Mouse (Mus musculus): ENCODE results near the gene Tom1l2. TPM values are rescaled to one million over a fixed set of nuclear protein-coding genes. Genes with fewer than 3 reads are reported as not detected.

Gene Tom1l2
- polyA plus RNA-seq, 1 experiment = 1.0 TPM

DNA sequence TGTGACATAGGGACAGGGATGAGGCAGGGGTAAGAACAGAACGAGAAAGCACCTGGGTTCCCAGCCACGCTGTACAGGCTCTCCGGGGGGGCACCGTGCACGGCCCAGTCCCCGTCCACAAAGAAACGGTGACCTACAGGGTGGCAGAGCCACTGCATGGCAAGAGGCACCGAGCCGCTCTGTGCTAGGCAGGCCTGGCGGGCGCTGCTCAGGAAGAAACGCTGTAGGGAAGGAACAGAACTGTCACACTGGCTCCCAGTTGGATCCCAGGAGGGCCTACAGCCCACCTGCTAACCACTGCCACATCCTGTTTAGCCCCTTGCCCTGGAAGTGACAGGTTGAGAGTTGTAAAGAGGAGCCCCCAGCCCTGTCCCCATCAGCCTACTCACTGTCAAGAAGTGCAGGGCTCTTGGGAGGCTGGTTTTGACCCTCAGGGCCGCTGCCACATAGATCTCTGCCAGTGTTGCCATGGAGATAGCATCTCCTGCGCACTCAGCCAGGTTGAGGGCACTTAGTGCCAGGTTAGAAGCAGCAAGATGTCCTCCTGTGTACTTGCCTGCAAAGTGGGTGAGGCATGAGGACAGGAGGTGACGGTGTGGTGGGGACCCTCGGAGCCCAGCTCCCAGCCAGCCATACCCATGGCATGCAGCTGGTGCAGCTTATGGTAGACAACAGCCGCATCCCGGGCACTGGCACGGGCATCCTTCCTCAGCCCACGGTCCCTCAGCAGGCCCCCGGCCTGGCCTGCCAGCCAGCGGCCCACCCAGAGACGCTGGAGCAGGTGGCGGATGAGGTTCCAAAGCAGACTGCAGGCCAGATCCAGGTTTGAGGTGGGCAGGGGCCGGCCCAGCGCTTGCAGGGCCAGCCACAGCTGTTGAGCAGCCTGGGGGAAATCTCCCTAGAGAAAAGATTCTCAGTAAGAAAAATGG lies 149.7 kb downstream of the Tom1l2 start:
- no peak overlapping the region for H3K4me3 ChIP-seq (replicated peaks)
- H3K27me3 ChIP-seq (ENCODE audit: control insufficient read depth) = no peaks in the 10 kb centered on the region
- H3K4me1 ChIP-seq (ENCODE audit: control insufficient read depth) = peaks cover 43% of the 10 kb centered on the region
- H3K36me3 ChIP-seq (ENCODE audit: control insufficient read depth) = peaks cover 99% of the 10 kb centered on the region
- H3K9me3 ChIP-seq (ENCODE audit: control insufficient read depth, low read length) = no peaks in the 10 kb centered on the region
- TF ChIP-seq GATA1 (IDR thresholded peaks at IDR 0.05; ENCODE audit: low read length) (no peak), TAL1 (IDR thresholded peaks at IDR 0.05; ENCODE audit: low read length) (no peak)

GRCm38 (mm10) chr11:60200384-60200783 lies 152.3 kb downstream of the Tom1l2 start:
- Histone ChIP-seq H3K36me3 (ENCODE audit: control insufficient read depth) (peaks cover 92% of the 10 kb centered on the region), H3K4me3 (replicated peaks) (no peak overlapping the region), H3K4me1 (ENCODE audit: control insufficient read depth) (peaks cover 19% of the 10 kb centered on the region), H3K27me3 (ENCODE audit: control insufficient read depth) (no peaks in the 10 kb centered on the region), H3K9me3 (ENCODE audit: control insufficient read depth, low read length) (no peaks in the 10 kb centered on the region; the same call in 1 of the 2 replicates)
- no peak for TF ChIP-seq TAL1 (IDR thresholded peaks at IDR 0.05; ENCODE audit: low read length)
- no peak for TF ChIP-seq GATA1 (IDR thresholded peaks at IDR 0.05; ENCODE audit: low read length)

DNA sequence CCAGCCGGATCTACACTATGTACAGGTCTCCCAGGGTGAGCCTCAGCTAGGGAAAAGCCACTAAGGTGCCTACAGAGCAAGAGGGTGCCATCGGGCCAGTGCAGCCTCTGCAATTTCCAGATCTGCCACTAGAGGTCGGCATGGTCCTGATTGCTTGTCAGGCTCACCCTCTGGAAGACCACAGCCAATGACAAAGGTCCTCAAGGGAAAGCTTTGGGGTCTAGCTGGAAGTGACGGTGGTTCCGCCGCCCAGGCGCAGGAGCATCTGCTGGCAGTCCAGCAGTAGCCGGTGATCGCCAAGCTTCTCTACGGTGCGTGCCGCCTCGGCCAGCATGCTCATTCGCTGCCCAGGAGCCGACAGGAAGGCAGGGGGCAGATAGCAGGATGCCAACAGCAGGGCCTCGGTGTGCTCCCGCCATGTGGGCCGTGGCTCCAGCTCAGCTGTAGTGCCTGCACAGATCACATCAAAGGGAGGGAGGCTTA lies 153.0 kb downstream of the Tom1l2 start:
- Histone ChIP-seq H3K9me3 (ENCODE audit: control insufficient read depth, low read length) (peaks cover 5% of the 10 kb centered on the region), H3K27me3 (ENCODE audit: control insufficient read depth) (no peaks in the 10 kb centered on the region), H3K4me3 (replicated peaks) (no peak overlapping the region), H3K4me1 (ENCODE audit: control insufficient read depth) (peaks cover 19% of the 10 kb centered on the region), H3K36me3 (ENCODE audit: control insufficient read depth) (peaks cover 90% of the 10 kb centered on the region)
- TF ChIP-seq GATA1 (IDR thresholded peaks at IDR 0.05; ENCODE audit: low read length) = no peak
- no peak for TF ChIP-seq TAL1 (IDR thresholded peaks at IDR 0.05; ENCODE audit: low read length)

- Histone ChIP-seq H3K9me3 (ENCODE audit: control insufficient read depth, low read length) (peaks cover 9% of the 10 kb centered on the region), H3K4me3 (replicated peaks) (no peak overlapping the region), H3K27me3 (ENCODE audit: control insufficient read depth) (no peaks in the 10 kb centered on the region), H3K4me1 (ENCODE audit: control insufficient read depth) (peaks cover 14% of the 10 kb centered on the region), H3K36me3 (ENCODE audit: control insufficient read depth) (peaks cover 85% of the 10 kb centered on the region)
- TF ChIP-seq TAL1 (IDR thresholded peaks at IDR 0.05; ENCODE audit: low read length) (no peak), GATA1 (IDR thresholded peaks at IDR 0.05; ENCODE audit: low read length) (no peak)
Observed at GRCm38 (mm10) chr11:60198651-60199050, 154.1 kb downstream of the Tom1l2 start.

DNA sequence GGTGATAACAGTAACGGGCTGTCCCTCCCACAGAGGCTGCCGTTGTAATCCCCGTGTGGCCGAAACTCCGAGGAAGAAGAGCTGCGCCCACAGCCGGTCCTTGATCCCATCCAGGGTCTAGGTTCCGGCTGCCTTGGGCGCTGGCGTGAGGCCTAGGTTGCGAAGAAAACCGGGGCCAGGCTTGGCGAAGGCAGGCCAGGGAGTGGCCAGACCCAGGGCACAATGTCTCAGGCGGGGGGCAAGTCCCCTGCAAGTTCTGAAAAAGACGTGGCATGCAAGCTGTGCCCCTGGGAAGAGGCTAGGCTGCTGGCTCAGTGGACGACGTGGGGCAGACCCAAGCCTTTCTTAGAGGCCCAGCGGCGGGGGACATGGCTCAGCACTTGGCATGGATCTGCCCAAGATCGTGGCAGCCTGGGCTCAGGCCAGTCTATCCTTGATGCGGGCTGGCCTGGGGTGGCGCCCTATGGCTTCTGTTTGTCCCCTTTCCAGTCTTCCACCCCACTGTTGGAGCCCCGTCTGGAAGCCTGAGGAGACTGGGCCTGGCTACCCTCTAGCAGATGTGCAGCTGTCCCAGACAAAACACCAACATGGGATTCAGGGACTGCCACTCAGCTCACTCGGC lies 154.6 kb downstream of the Tom1l2 start:
- H3K27me3 ChIP-seq (ENCODE audit: control insufficient read depth) = no peaks in the 10 kb centered on the region
- TF ChIP-seq TAL1 (IDR thresholded peaks at IDR 0.05; ENCODE audit: low read length) (no peak), GATA1 (IDR thresholded peaks at IDR 0.05; ENCODE audit: low read length) (no peak)
- H3K4me1 ChIP-seq (ENCODE audit: control insufficient read depth) = peaks cover 15% of the 10 kb centered on the region
- H3K9me3 ChIP-seq (ENCODE audit: control insufficient read depth, low read length) = peaks cover 9% of the 10 kb centered on the region
- H3K36me3 ChIP-seq (ENCODE audit: control insufficient read depth) = peaks cover 81% of the 10 kb centered on the region
- no peak overlapping the region for H3K4me3 ChIP-seq (replicated peaks)

DNA sequence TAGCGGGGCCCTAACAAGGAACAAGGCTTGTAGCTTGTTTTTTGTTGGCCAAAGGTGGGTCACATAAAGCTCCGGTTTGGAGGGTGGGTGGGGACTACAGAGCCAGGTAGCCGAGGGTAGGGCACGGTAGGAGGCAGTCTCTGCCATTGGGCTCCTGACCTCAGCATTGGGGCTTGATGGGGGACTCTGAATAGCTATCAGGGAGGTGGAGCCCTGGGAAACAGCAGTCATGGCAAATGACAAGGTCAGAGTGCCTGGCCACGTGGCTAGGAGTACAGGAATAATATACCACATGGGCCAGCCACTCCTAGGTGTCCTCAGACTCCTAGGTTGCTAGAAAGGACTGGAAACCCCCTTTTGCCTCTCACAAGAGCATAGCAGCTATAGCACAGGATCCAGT lies 156.4 kb downstream of the Tom1l2 start:
- Histone ChIP-seq H3K4me1 (ENCODE audit: control insufficient read depth) (peaks cover 15% of the 10 kb centered on the region), H3K27me3 (ENCODE audit: control insufficient read depth) (no peaks in the 10 kb centered on the region), H3K9me3 (ENCODE audit: control insufficient read depth, low read length) (peaks cover 9% of the 10 kb centered on the region), H3K36me3 (ENCODE audit: control insufficient read depth) (peaks cover 67% of the 10 kb centered on the region), H3K4me3 (replicated peaks) (no peak overlapping the region)
- TF ChIP-seq TAL1 (IDR thresholded peaks at IDR 0.05; ENCODE audit: low read length) = no peak
- no peak for TF ChIP-seq GATA1 (IDR thresholded peaks at IDR 0.05; ENCODE audit: low read length)

GRCm38 (mm10) chr11:60195108-60195507 lies 157.6 kb downstream of the Tom1l2 start:
- Histone ChIP-seq H3K9me3 (ENCODE audit: control insufficient read depth, low read length) (peaks cover 9% of the 10 kb centered on the region), H3K27me3 (ENCODE audit: control insufficient read depth) (no peaks in the 10 kb centered on the region), H3K4me1 (ENCODE audit: control insufficient read depth) (peaks cover 10% of the 10 kb centered on the region), H3K36me3 (ENCODE audit: control insufficient read depth) (peaks cover 67% of the 10 kb centered on the region), H3K4me3 (replicated peaks) (no peak overlapping the region)
- TF ChIP-seq TAL1 (IDR thresholded peaks at IDR 0.05; ENCODE audit: low read length) (no peak), GATA1 (IDR thresholded peaks at IDR 0.05; ENCODE audit: low read length) (no peak)

- Histone ChIP-seq H3K4me1 (ENCODE audit: control insufficient read depth) (peaks cover 4% of the 10 kb centered on the region; the same call in 1 of the 2 replicates), H3K9me3 (ENCODE audit: control insufficient read depth, low read length) (peaks cover 9% of the 10 kb centered on the region), H3K4me3 (replicated peaks) (no peak overlapping the region), H3K36me3 (ENCODE audit: control insufficient read depth) (peaks cover 67% of the 10 kb centered on the region), H3K27me3 (ENCODE audit: control insufficient read depth) (no peaks in the 10 kb centered on the region)
- TF ChIP-seq TAL1 (IDR thresholded peaks at IDR 0.05; ENCODE audit: low read length) = no peak
- no peak for TF ChIP-seq GATA1 (IDR thresholded peaks at IDR 0.05; ENCODE audit: low read length)
Observed at GRCm38 (mm10) chr11:60193556-60193955, 159.1 kb downstream of the Tom1l2 start.

- H3K9me3 ChIP-seq (ENCODE audit: control insufficient read depth, low read length) = peaks cover 9% of the 10 kb centered on the region
- TF ChIP-seq TAL1 (IDR thresholded peaks at IDR 0.05; ENCODE audit: low read length) (no peak), GATA1 (IDR thresholded peaks at IDR 0.05; ENCODE audit: low read length) (no peak)
- peaks cover 67% of the 10 kb centered on the region for H3K36me3 ChIP-seq (ENCODE audit: control insufficient read depth)
- H3K27me3 ChIP-seq (ENCODE audit: control insufficient read depth) = no peaks in the 10 kb centered on the region
- H3K4me1 ChIP-seq (ENCODE audit: control insufficient read depth) = peaks cover 4% of the 10 kb centered on the region; the same call in 1 of the 2 replicates
- no peak overlapping the region for H3K4me3 ChIP-seq (replicated peaks)
Observed at GRCm38 (mm10) chr11:60192534-60192933, 160.2 kb downstream of the Tom1l2 start.
